23 mouse cellular contexts compared by ENCODE assay signal in genomic region chr12:84297851-84298250, GRCm38 (mm10).
"Had no signal": no experiment of that assay in that cellular context is flagged by ENCODE, and none has a peak within 500 bp of the region (broad histone marks: within the 10 kb centered on the region; RNA-seq: fewer than 3 reads in every experiment).

No protein-coding gene starts in this region.

- H3K27ac ChIP-seq: heart, adult 2 months; hindbrain, embryonic 10.5 days; hindbrain, embryonic 12.5 days; hindbrain, embryonic 14.5 days; intestine, embryonic 15.5 days; kidney, postnatal 0 days; limb, embryonic 13.5 days; limb, embryonic 15.5 days; liver, embryonic 14.5 days had no signal

- H3K4me3 ChIP-seq: heart, adult 2 months; heart, embryonic 12.5 days; hindbrain, embryonic 10.5 days; hindbrain, embryonic 12.5 days; intestine, embryonic 15.5 days; limb, embryonic 13.5 days; limb, embryonic 15.5 days had no signal

- H3K27me3 ChIP-seq: heart, embryonic 12.5 days; hindbrain, embryonic 12.5 days; intestine, embryonic 15.5 days; limb, embryonic 13.5 days; limb, embryonic 15.5 days had no signal

- H3K4me1 ChIP-seq: heart, embryonic 12.5 days; hindbrain, embryonic 10.5 days; hindbrain, embryonic 12.5 days; intestine, embryonic 15.5 days; limb, embryonic 13.5 days; limb, embryonic 15.5 days had no signal

- H3K9ac ChIP-seq: heart, embryonic 12.5 days; hindbrain, embryonic 12.5 days; hindbrain, embryonic 14.5 days; intestine, embryonic 15.5 days; limb, embryonic 13.5 days; limb, embryonic 15.5 days; liver, embryonic 14.5 days had no signal

- DNase-seq: heart, adult 2 months; heart, postnatal 10 days; heart, postnatal 4 days; kidney, adult 18-20 months; kidney, adult 8-10 months; kidney, postnatal 14 days; kidney, postnatal 36 days; layer of hippocampus, adult 9-11 months; layer of hippocampus, postnatal 36 days; left cerebral cortex, postnatal 4 days had no signal

- H3K9me3 ChIP-seq: heart, embryonic 12.5 days; hindbrain, embryonic 10.5 days; hindbrain, embryonic 12.5 days; intestine, embryonic 15.5 days; limb, embryonic 13.5 days; limb, embryonic 15.5 days had no signal

- H3K4me2 ChIP-seq: heart, embryonic 12.5 days; hindbrain, embryonic 12.5 days; hindbrain, embryonic 14.5 days; intestine, embryonic 15.5 days; limb, embryonic 13.5 days; limb, embryonic 15.5 days had no signal

- ATAC-seq: forebrain, embryonic 16.5 days; hindbrain, embryonic 16.5 days; inflammation-experienced regulatory T-cells, adult 6 months; intestine, embryonic 15.5 days; intestine, postnatal 0 days had no signal
